Mouse (Mus musculus) colon, adult 2 months (tissue): ENCODE measurements around the gene Klk5. TPM values are rescaled to one million over a fixed set of nuclear protein-coding genes. Genes with fewer than 3 reads are reported as not detected.

Experiments
- polyA plus RNA-seq: library from polyadenylated mRNA; depleted of rRNA; stranded (reverse); fragments of >200 nt; gene quantifications from 2 replicates; pipeline ENCODE4 v1.2.3, GENCODE M21; 2012; rRNA removed

Gene Klk5
- polyA plus RNA-seq: not detected in 2 replicates

DNA sequence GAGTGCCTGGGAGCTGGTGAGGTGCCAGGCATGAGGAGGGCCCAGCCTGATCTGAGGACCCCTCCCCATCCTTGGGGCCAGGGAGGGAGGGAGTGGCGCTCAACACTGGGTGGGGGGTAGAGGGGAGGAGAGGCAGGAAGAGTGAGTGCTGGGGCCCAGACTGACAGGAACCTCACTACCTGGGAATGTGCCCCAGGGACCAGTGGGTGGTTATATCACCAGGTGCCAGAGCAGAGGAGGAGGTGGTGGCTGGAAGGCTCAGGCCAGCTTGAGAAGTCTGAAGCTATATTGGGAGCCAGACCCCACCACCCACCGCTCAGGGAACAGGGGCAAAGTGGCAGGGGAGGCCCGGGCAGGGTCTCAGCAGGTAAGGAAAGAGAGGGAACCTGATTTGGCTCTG lies at the start of gene Klk5:
Gene Klk5 (plus strand): TSS at position 271 of the 400 bp plus-strand sequence.

DNA sequence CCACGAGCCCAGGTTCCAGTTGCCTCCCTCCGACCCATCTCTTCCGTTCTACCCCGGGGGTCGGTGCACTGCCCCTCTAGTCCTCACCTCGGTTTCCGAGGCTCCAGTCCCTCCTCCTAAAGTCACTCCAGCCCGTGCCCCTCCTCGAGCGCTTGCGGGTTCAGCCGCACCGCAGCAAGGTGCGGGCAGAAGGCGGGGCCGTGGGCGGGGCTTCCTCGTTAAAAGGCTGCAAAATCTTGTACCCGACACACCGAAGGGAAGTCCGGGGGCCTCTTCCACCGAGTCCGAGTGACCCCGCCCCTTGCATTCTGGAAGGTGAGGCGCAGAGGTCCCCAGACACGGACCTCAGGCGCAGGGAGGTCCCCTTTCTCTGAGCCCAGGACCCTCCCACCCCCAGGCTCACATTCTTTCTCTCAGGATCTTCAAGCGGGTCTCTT lies 44.4 kb upstream of the Klk5 start, which contains the start of gene Klk8:
Gene Klk8 (plus strand): TSS at position 245 of the 437 bp plus-strand sequence.

DNA sequence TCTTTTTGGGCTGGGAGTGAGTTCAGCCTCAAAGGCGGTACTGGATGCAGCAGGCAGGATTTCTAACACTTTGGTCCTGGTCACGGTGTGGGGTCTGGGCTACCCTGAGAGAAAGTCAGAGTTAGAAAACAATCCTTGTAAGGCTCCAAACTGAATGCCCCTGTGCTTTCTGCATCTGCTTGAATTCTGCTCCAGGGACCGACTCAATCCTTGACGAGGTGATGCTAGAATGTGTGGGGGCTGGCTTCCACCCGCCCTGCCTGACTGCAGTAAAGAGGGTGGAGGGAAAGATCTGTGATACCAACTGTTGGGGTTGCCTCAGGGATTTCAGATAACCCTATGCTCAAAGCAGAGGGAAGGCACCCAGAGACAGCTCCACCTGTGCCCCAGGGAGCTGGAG lies 30.8 kb upstream of the Klk5 start, which contains the start of gene Klk7:
Gene Klk7 (plus strand): TSS at position 301 of the 400 bp plus-strand sequence.

DNA sequence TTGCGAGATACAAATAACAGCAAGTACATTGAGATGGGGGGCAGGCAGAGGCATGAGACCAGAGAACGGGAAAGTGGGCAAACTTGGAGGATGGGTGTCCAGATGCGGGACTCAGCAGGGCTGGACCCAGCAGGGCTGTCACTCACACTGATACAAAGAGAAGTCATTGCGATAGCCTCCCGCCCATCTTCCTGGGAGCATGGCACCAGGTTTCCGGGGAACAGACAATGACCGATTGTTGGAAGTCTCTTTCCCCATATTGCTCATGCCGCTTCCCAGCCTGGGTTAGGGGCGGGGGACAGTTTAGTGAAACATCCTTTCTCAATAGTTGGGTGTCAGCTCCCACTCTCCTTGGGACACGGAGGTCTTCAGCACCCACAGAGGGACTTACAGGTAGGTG lies 17.6 kb upstream of the Klk5 start, which contains the start of gene Klk6:
Gene Klk6 (plus strand): TSS at position 301 of the 400 bp plus-strand sequence.

DNA sequence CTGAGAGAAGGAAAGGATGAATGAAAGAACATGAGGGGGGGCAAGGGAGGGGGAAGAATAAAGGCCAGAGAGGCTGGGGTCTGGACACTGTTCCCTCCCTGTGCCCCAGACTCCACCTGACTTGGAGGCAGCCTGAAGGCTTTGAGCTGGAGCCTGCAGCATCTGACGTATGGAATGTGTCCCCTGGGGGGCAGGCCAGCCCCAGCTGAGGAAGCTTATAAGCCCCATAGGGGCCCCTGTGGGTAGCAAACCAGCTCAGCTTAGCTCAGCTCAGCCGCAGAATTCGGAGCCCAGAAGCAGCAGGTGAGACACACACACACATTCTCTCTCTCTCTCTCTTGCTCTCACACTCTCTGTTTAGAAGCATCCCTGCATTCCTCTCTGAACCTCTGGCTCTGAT lies 39.1 kb downstream of the Klk5 start, which contains the start of gene Klk4:
Gene Klk4 (plus strand): TSS at position 249 of the 400 bp plus-strand sequence.

Other genes with a start within 250 kb of the Klk5 start
- gene Zfp819, start 234.8 kb upstream of the Klk5 start, polyA plus RNA-seq: not detected in 2 replicates
- gene Ceacam18, start 207.3 kb upstream of the Klk5 start, polyA plus RNA-seq: 4.5 and 5.2 TPM in 2 replicates
- gene Siglece, start 181.8 kb upstream of the Klk5 start, polyA plus RNA-seq: 2.0 TPM in 2 replicates
- gene Ctu1, start 170.0 kb upstream of the Klk5 start, polyA plus RNA-seq: 17.9 and 19.5 TPM in 2 replicates
- 0.12 and 0.40 TPM in 2 replicates for gene Klk14, start 151.6 kb upstream of the Klk5 start, polyA plus RNA-seq
- 0.32 and 0.38 TPM in 2 replicates for gene Klk13, start 129.4 kb upstream of the Klk5 start, polyA plus RNA-seq
- not detected in 2 replicates for gene Klk12, start 73.1 kb upstream of the Klk5 start, polyA plus RNA-seq
- gene Klk11, start 67.4 kb upstream of the Klk5 start, polyA plus RNA-seq: 0.13 TPM in 1 of 2 replicates, not detected in the other
- 0.71 and 1.4 TPM in 2 replicates for gene Klk10, start 60.9 kb upstream of the Klk5 start, polyA plus RNA-seq
- not detected in 2 replicates for gene Klk9, start 50.1 kb upstream of the Klk5 start, polyA plus RNA-seq
- 2.8 and 3.5 TPM in 2 replicates for gene Klk8, start 44.4 kb upstream of the Klk5 start, polyA plus RNA-seq
- gene Klk7, start 30.7 kb upstream of the Klk5 start, polyA plus RNA-seq: not detected in 2 replicates
- not detected in 2 replicates for gene Klk6, start 17.5 kb upstream of the Klk5 start, polyA plus RNA-seq
- not detected in 2 replicates for gene Klk4, start 39.2 kb downstream of the Klk5 start, polyA plus RNA-seq
- gene Klk15, start 91.8 kb downstream of the Klk5 start, polyA plus RNA-seq: 8.0 and 8.3 TPM in 2 replicates
- gene Klk1b8, start 108.7 kb downstream of the Klk5 start, polyA plus RNA-seq: not detected in 2 replicates
- not detected in 2 replicates for gene Klk1b1, start 124.8 kb downstream of the Klk5 start, polyA plus RNA-seq
- gene Klk1b9, start 134.1 kb downstream of the Klk5 start, polyA plus RNA-seq: not detected in 2 replicates
- gene Klk1b11, start 153.9 kb downstream of the Klk5 start, polyA plus RNA-seq: 1.2 TPM in 1 of 2 replicates, not detected in the other
- gene Klk1b26, start 170.2 kb downstream of the Klk5 start, polyA plus RNA-seq: not detected in 2 replicates
- gene Klk1b27, start 210.3 kb downstream of the Klk5 start, polyA plus RNA-seq: 0.17 TPM in 1 of 2 replicates, not detected in the other